Mouse (Mus musculus): ENCODE data around the gene Tsnaxip1. TPM values are rescaled to one million over a fixed set of nuclear protein-coding genes. Genes with fewer than 3 reads are reported as not detected.

Gene Tsnaxip1
- polyA plus RNA-seq, 1 experiment from 2014 or later, result 0.83 TPM

DNA sequence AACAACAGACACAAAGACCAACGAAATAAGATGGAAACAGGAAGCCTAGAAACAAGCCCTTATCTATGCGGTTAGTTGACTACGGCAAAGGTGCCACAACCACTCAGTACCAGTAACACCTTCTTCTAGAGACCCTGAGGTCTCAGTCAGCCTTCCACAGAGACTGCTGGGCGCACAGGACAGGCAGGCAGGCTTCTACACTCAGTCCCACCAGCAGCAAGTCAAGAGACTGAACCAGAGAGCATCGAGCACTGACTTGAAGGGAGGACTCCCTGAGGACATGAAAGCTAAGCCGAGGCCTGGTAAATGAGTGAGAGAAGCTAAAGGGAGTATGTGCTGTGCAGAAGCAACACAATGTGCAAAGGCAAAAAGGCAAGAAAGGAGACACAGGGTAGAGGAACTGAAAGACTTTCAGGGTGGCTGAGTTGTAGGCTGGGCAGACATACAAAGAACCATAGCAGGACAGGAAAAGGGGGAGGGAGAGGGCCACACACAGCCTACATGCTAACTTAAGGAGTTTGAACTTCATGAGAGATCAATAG lies 17.2 kb upstream of the Tsnaxip1 start:
- DNase-seq (ENCODE audit: low spot score), result no peak
- 91% methylated on average over 6 of the region's 6 CpGs for WGBS
- no peak overlapping the region for H3K4me2 ChIP-seq (ENCODE audit: low read length)

GRCm38 (mm10) chr8:105811061-105811460 lies 16.5 kb upstream of the Tsnaxip1 start:
- WGBS, result 87% methylated on average over 10 of the region's 10 CpGs

More for the DNA sequence above, 17.2 kb upstream of the Tsnaxip1 start:
- peaks cover 27% of the 10 kb centered on the region for H3K36me3 ChIP-seq (ENCODE audit: control insufficient read depth, insufficient read depth, low read length)
- H3K4me1 ChIP-seq (ENCODE audit: control insufficient read depth, insufficient read depth, low read length), result no peaks in the 10 kb centered on the region
- no peak overlapping the region for H3K27ac ChIP-seq (ENCODE audit: low read depth, low read length)
- H3K27me3 ChIP-seq (replicated peaks; ENCODE audit: control insufficient read depth, insufficient read depth, low read length), result no peaks in the 10 kb centered on the region
- H3K9me3 ChIP-seq (replicated peaks; ENCODE audit: control insufficient read depth, low read length), result no peaks in the 10 kb centered on the region
- no peak overlapping the region for H3K9ac ChIP-seq (ENCODE audit: low read length)
- no peak for ATAC-seq
- no peak overlapping the region for H3K4me3 ChIP-seq (ENCODE audit: low read depth, low read length)

GRCm38 (mm10) chr8:105811543-105811942 lies 16.0 kb upstream of the Tsnaxip1 start:
- DNase-seq (ENCODE audit: low spot score), result no peak
- H3K4me1 ChIP-seq (ENCODE audit: control insufficient read depth, insufficient read depth, low read length), result no peaks in the 10 kb centered on the region
- no peak overlapping the region for H3K4me3 ChIP-seq (ENCODE audit: low read depth, low read length)
- WGBS, result 74% methylated on average over 3 of the region's 3 CpGs
- no peak overlapping the region for H3K27ac ChIP-seq (ENCODE audit: low read depth, low read length)
- H3K27me3 ChIP-seq (replicated peaks; ENCODE audit: control insufficient read depth, insufficient read depth, low read length), result no peaks in the 10 kb centered on the region
- no peaks in the 10 kb centered on the region for H3K9me3 ChIP-seq (replicated peaks; ENCODE audit: control insufficient read depth, low read length)
- H3K4me2 ChIP-seq (ENCODE audit: low read length), result no peak overlapping the region
- no peak overlapping the region for H3K9ac ChIP-seq (ENCODE audit: low read length)
- H3K36me3 ChIP-seq (ENCODE audit: control insufficient read depth, insufficient read depth, low read length), result peaks cover 26% of the 10 kb centered on the region; the same call in 1 of the 2 replicates
- no peak for ATAC-seq

More at GRCm38 (mm10) chr8:105811061-105811460, 16.5 kb upstream of the Tsnaxip1 start:
- Histone ChIP-seq H3K9me3 (replicated peaks; ENCODE audit: control insufficient read depth, low read length) (no peaks in the 10 kb centered on the region), H3K36me3 (ENCODE audit: control insufficient read depth, insufficient read depth, low read length) (peaks cover 26% of the 10 kb centered on the region; the same call in 1 of the 2 replicates), H3K4me2 (ENCODE audit: low read length) (no peak overlapping the region), H3K4me3 (ENCODE audit: low read depth, low read length) (no peak overlapping the region), H3K27ac (ENCODE audit: low read depth, low read length) (no peak overlapping the region), H3K9ac (ENCODE audit: low read length) (no peak overlapping the region), H3K4me1 (ENCODE audit: control insufficient read depth, insufficient read depth, low read length) (no peaks in the 10 kb centered on the region), H3K27me3 (replicated peaks; ENCODE audit: control insufficient read depth, insufficient read depth, low read length) (no peaks in the 10 kb centered on the region)
- DNase-seq (ENCODE audit: low spot score), result no peak
- ATAC-seq, result no peak

GRCm38 (mm10) chr8:105812511-105812910 lies 15.0 kb upstream of the Tsnaxip1 start:
- Histone ChIP-seq H3K4me3 (ENCODE audit: low read depth, low read length) (no peak overlapping the region), H3K4me1 (ENCODE audit: control insufficient read depth, insufficient read depth, low read length) (no peaks in the 10 kb centered on the region), H3K9ac (ENCODE audit: low read length) (no peak overlapping the region), H3K36me3 (ENCODE audit: control insufficient read depth, insufficient read depth, low read length) (peaks cover 26% of the 10 kb centered on the region; the same call in 1 of the 2 replicates), H3K4me2 (ENCODE audit: low read length) (no peak overlapping the region), H3K27me3 (replicated peaks; ENCODE audit: control insufficient read depth, insufficient read depth, low read length) (no peaks in the 10 kb centered on the region), H3K9me3 (replicated peaks; ENCODE audit: control insufficient read depth, low read length) (no peaks in the 10 kb centered on the region), H3K27ac (ENCODE audit: low read depth, low read length) (no peak overlapping the region)
- DNase-seq (ENCODE audit: low spot score) (no peak), ATAC-seq (no peak)
- WGBS, result 91% methylated on average over 5 of the region's 5 CpGs

GRCm38 (mm10) chr8:105813241-105813640 lies 14.3 kb upstream of the Tsnaxip1 start:
- peaks cover 26% of the 10 kb centered on the region; the same call in 1 of the 2 replicates for H3K36me3 ChIP-seq (ENCODE audit: control insufficient read depth, insufficient read depth, low read length)
- H3K9me3 ChIP-seq (replicated peaks; ENCODE audit: control insufficient read depth, low read length), result no peaks in the 10 kb centered on the region
- H3K9ac ChIP-seq (ENCODE audit: low read length), result no peak overlapping the region
- H3K27me3 ChIP-seq (replicated peaks; ENCODE audit: control insufficient read depth, insufficient read depth, low read length), result no peaks in the 10 kb centered on the region
- DNase-seq (ENCODE audit: low spot score) (no peak), ATAC-seq (no peak)
- H3K4me3 ChIP-seq (ENCODE audit: low read depth, low read length), result no peak overlapping the region
- H3K4me1 ChIP-seq (ENCODE audit: control insufficient read depth, insufficient read depth, low read length), result no peaks in the 10 kb centered on the region
- 99% methylated on average over 6 of the region's 6 CpGs for WGBS
- H3K27ac ChIP-seq (ENCODE audit: low read depth, low read length), result no peak overlapping the region
- no peak overlapping the region for H3K4me2 ChIP-seq (ENCODE audit: low read length)

- no peaks in the 10 kb centered on the region for H3K4me1 ChIP-seq (ENCODE audit: control insufficient read depth, insufficient read depth, low read length)
- no peak overlapping the region for H3K4me3 ChIP-seq (ENCODE audit: low read depth, low read length)
- H3K27me3 ChIP-seq (replicated peaks; ENCODE audit: control insufficient read depth, insufficient read depth, low read length), result no peaks in the 10 kb centered on the region
- H3K9me3 ChIP-seq (replicated peaks; ENCODE audit: control insufficient read depth, low read length), result no peaks in the 10 kb centered on the region
- no peak for DNase-seq (ENCODE audit: low spot score)
- H3K36me3 ChIP-seq (ENCODE audit: control insufficient read depth, insufficient read depth, low read length), result peaks cover 48% of the 10 kb centered on the region
- no peak for ATAC-seq
- no peak overlapping the region for H3K9ac ChIP-seq (ENCODE audit: low read length)
- no peak overlapping the region for H3K27ac ChIP-seq (ENCODE audit: low read depth, low read length)
- no peak overlapping the region for H3K4me2 ChIP-seq (ENCODE audit: low read length)
- 94% methylated on average over 3 of the region's 3 CpGs for WGBS
Observed at GRCm38 (mm10) chr8:105819659-105820058, 7.9 kb upstream of the Tsnaxip1 start.

DNA sequence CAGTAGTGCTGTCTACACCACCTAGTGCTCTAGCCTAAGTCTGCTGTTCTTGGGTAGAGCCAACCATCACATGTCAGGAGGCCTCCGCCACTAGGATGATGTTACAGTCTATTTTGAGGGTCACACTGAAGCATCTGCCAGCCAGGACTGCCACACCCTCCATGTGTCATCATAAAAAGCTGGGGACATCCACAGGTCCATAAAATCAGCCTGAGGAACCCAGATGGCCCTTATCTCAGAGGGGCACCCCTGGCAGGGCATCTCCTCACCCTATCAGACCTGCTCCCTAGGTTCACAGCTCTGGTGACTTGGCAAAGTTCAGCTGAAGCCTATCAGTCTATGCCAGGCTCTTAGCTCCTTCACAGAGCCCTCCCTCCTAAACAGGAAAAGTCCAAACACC lies 6.6 kb upstream of the Tsnaxip1 start:
- Histone ChIP-seq H3K27ac (ENCODE audit: low read depth, low read length) (no peak overlapping the region), H3K36me3 (ENCODE audit: control insufficient read depth, insufficient read depth, low read length) (peaks cover 57% of the 10 kb centered on the region), H3K4me1 (ENCODE audit: control insufficient read depth, insufficient read depth, low read length) (peaks cover 3% of the 10 kb centered on the region), H3K9ac (ENCODE audit: low read length) (no peak overlapping the region), H3K4me3 (ENCODE audit: low read depth, low read length) (no peak overlapping the region), H3K9me3 (replicated peaks; ENCODE audit: control insufficient read depth, low read length) (no peaks in the 10 kb centered on the region), H3K27me3 (replicated peaks; ENCODE audit: control insufficient read depth, insufficient read depth, low read length) (no peaks in the 10 kb centered on the region), H3K4me2 (ENCODE audit: low read length) (no peak overlapping the region)
- no peak for DNase-seq (ENCODE audit: low spot score)
- WGBS, result 90% methylated on average over 1 of the region's 1 CpGs
- no peak for ATAC-seq

GRCm38 (mm10) chr8:105825506-105825905 lies 2.0 kb upstream of the Tsnaxip1 start:
- WGBS, result 86% methylated on average over 4 of the region's 4 CpGs
- no peak overlapping the region for H3K27ac ChIP-seq (ENCODE audit: low read depth, low read length)
- H3K9me3 ChIP-seq (replicated peaks; ENCODE audit: control insufficient read depth, low read length), result no peaks in the 10 kb centered on the region
- H3K4me1 ChIP-seq (ENCODE audit: control insufficient read depth, insufficient read depth, low read length), result peaks cover 10% of the 10 kb centered on the region
- H3K4me2 ChIP-seq (ENCODE audit: low read length), result peak overlapping the region; percentile 92
- H3K36me3 ChIP-seq (ENCODE audit: control insufficient read depth, insufficient read depth, low read length), result peaks cover 41% of the 10 kb centered on the region
- peak overlapping the region; percentile 97; the same call in 1 of the 2 replicates for H3K4me3 ChIP-seq (ENCODE audit: low read depth, low read length)
- DNase-seq (ENCODE audit: low spot score), result no peak
- no peak for ATAC-seq
- peak overlapping the region; percentile 94; the same call in 1 of the 2 replicates for H3K9ac ChIP-seq (ENCODE audit: low read length)
- no peaks in the 10 kb centered on the region for H3K27me3 ChIP-seq (replicated peaks; ENCODE audit: control insufficient read depth, insufficient read depth, low read length)

GRCm38 (mm10) chr8:105826379-105826778 lies 1.2 kb upstream of the Tsnaxip1 start:
- peaks cover 10% of the 10 kb centered on the region for H3K4me1 ChIP-seq (ENCODE audit: control insufficient read depth, insufficient read depth, low read length)
- peaks cover 32% of the 10 kb centered on the region for H3K36me3 ChIP-seq (ENCODE audit: control insufficient read depth, insufficient read depth, low read length)
- ATAC-seq (no peak), DNase-seq (ENCODE audit: low spot score) (no peak)
- H3K9ac ChIP-seq (ENCODE audit: low read length), result peak overlapping the region; percentile 94
- peak overlapping the region; percentile 97 for H3K4me3 ChIP-seq (ENCODE audit: low read depth, low read length)
- H3K27ac ChIP-seq (ENCODE audit: low read depth, low read length), result peak overlapping the region; percentile 63; the same call in 1 of the 2 replicates
- H3K4me2 ChIP-seq (ENCODE audit: low read length), result peak overlapping the region; percentile 92
- 16% methylated on average over 4 of the region's 4 CpGs for WGBS
- H3K9me3 ChIP-seq (replicated peaks; ENCODE audit: control insufficient read depth, low read length), result no peaks in the 10 kb centered on the region
- no peaks in the 10 kb centered on the region for H3K27me3 ChIP-seq (replicated peaks; ENCODE audit: control insufficient read depth, insufficient read depth, low read length)

Measured in forebrain, embryonic 14.5 days (tissue).